Mouse (Mus musculus) erythroblast, embryonic 14.5 days (primary cell): ENCODE data around the gene Dnah11.

Experiments used
- GATA1 ChIP-seq: IDR thresholded peaks from 2 replicates; pipeline ENCODE4 v1.6.1; 2012; ENCODE audit warnings: low read length, inconsistent platforms, mixed read lengths
- TAL1 ChIP-seq: IDR thresholded peaks from 3 replicates; pipeline ENCODE4 v1.6.1; 2012; ENCODE audit warnings: low read length, inconsistent platforms, mixed read lengths

- no peak for TF ChIP-seq GATA1
- no peak for TF ChIP-seq TAL1
Measured at GRCm38 (mm10) chr12:117828350-117828749, 370.5 kb downstream of the Dnah11 start.
